Mouse (Mus musculus) lung, adult 18-20 months (tissue): ENCODE data around the gene Tekt1.

ENCODE experiments used
- DNase-seq, 2 experiments: peaks; one replicate each; pipeline ENCODE4 v3.0.0; 2022; ENCODE audit warnings: mixed read lengths in 2 of 2

Gene Tekt1

DNA sequence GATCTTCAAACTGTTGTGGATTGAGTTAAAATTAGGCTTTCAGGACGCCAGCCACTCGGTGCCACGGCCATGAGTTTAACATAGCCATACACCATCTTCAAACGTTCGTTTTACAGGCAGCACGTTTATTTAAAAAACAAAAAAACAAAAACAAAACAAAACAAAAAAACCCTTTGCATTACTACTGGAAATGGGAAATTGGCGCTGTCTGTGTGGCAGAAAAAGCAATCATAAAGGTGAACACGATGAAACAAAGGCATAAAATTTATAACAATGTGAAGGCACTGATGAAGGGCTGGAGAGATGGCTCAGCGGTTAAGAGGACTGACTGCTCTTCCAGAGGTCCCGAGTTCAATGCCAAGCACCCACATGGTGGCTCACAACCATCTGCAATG is at the start of gene Tekt1:
TSS of gene Tekt1 (minus strand) at position 96 of the 395 bp plus-strand sequence.
- no peak for DNase-seq

DNA sequence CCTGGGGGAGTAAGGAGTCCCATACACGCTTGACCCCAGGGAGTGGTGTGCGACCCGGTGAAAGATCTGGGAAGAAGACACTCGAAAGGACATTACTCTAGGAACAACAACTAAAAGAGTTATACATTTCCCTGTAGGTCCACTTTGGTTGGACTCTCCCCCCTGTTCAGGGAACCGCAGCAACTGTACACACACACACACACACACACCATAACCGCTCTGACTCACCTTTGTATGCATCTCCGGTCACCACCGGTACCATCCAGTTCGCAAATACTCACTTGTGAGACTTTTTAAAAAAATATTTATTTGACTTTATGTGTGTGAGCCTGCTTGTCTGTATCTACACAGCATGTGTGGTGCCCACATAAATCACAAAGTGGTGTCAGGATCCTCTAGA is 49.7 kb upstream of the Tekt1 start:
- no peak for DNase-seq

DNA sequence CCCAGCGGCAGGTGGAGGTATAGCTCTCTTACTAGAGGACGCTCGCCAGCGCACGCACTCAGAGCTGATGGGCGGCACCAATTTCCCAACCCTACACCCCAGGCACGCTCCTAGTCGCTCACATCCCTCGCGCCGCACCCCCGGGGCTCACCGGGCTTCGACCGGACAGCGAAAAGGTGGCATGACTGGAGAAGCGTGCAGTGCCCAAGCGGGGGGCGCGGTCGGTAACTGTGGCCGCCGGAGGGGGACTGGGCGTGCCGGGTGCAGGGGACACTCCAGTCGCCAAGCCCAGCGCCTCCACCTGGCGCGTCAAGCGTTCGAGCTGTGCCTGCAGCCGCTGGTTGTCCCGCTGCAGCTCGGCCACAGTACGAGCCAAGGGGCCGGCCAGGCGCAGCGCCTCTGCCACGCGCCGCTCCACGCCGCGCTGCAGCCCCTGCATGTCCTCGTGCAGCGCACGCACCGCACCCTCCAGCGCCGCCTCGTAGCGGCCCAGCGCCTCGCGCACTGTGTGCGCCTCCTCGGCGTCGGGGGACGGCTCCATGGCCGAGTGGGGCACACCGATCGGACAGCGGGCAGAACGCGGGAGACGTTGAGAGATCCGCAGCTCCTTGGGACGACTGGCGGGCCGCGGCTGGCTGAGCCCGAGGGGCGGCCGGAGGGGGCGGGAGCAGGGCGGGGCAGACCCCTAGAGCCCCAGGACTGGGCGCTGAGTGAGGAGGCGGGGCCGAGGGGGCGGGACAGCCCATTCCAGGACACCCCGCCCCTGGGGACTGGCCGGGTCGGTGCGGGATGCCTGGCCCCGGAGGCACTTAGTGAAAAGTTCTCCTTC is 49.1 kb upstream of the Tekt1 start, which contains the start of gene Smtnl2:
TSS of gene Smtnl2 (minus strand) at position 621 of the 829 bp plus-strand sequence.
- DNase-seq, result peak; percentile 90 to 91

DNA sequence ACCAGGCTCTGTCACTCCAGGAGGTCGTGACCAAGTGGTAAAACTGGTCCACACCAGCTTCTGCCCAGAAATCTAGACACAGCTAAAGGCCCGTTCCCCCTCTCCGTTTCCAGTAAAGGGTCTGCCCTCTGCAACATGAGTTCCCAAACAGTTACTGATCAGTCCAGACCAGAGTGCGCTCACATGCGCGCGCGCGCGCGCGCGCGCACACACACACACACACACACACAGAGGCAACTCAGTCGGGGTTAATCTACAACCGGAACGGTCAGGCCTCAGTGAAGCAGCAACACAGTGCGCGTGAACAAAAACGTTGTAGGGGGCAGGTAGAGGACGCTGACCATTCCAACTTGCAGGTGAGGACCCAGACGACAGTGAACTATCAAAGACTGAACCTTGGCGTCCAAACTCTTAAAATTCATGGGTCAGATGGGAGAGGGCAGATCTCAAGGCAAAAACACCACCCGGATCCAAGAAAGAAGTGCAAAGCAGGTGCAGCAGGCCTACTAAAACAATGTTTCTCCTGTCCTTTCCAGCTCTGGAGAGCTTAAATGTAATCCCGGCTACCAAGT is 48.4 kb upstream of the Tekt1 start:
- DNase-seq, result no peak

DNA sequence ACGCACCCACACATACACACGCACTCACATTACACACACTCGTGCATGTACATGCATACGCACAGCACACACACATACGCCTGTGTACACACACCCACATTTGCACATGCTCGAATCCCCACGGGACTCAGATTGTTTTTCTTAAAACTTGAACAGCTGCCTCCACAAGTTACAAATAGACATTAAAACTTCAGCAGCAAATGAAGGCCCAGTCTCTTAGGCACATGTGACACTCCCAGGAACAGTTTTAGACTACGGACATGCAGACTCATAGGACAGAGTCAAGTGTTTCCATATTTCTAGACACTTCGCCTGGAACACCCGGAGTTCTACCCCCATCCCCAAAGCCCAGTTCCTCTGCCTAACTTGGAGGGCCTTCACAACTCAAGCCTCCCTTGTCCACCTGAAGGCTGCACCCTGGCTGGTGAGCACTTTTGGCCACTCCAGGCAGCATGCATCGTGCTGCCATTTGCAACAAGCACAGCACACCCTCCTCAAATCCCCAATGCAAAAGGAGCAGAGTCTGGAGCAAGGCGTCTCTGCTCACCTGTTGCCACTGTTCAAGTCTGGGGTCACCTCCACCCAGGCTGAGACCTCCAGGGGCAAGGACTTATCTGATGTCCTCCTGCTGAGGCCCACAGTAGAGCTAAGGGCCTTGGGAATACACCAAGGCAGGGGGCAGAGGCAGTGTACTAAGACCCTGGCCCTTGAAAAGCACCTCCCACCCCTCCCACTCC is 47.6 kb upstream of the Tekt1 start:
- DNase-seq, result no peak

DNA sequence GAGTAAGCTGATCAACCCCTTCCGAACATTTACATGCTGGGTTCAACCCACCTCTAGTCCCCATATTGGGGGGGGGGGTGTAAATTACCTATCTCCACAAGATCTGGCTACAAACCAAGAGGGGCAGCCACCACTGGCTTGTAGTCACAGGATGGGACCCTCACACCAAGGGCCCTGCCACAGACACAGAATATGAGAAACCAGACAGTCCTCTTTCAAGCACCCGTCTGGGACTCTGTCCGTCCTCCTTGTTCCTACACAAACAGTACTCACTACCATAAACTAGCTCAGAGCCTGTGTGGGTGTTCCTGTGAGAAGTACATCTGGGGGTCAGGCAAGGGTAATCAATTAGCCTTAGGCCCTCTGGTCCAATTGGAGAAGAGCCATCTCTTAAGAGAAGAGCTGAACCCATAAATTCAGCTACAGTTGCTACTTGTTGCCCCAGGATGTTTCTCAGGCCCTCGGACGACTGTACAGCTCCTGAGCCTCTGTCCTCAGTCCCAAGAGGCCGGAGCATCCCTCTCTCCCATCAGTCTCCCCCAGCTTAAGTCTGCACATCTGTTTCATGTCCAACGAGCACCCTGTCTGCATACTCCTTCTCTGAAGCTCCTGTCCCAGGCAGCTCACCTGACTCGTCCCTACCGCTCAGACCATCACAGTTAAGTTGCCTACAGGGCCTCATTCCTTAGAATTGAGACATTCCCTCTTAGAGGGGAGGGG is 46.4 kb upstream of the Tekt1 start:
- DNase-seq, result no peak

DNA sequence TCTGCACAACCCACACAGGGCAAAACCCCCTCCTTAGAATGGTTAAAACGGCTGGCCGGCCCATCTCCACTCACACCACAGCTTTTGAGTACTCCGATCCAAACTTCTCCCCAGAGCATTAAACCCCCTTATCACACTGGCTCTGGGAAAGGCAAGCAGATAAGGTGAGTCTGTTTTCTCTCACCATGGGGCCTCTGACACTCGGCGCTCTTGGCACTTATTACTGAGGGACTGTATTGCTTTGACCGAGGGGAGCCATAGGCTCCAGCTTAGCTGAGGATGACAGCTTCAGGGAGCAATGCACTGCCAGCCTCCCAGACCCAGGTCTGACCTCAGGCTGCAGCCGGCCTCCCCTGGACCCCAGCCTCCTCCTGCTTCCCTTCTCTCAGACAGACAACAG is 45.3 kb upstream of the Tekt1 start:
- no peak for DNase-seq

DNA sequence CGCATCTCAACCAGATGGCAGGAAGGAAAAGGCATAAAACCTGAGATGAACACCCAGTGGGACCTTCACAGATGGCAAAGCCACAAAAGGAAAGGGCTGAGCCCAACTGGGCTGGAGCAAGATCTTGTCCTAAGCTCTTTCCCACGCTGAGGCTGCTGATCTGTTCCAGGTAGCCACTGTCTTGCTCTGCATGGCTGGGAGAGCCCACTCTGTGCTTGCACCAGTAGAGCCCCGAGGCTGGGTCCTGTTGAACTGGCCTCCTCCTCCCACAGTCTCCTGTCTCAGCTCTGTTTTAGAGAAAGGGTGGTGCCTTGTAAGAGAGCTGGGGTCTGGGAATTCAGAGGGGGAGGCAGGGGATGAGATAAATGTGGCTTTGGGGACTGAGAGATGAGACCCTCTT is 44.8 kb upstream of the Tekt1 start:
- DNase-seq, result no peak

DNA sequence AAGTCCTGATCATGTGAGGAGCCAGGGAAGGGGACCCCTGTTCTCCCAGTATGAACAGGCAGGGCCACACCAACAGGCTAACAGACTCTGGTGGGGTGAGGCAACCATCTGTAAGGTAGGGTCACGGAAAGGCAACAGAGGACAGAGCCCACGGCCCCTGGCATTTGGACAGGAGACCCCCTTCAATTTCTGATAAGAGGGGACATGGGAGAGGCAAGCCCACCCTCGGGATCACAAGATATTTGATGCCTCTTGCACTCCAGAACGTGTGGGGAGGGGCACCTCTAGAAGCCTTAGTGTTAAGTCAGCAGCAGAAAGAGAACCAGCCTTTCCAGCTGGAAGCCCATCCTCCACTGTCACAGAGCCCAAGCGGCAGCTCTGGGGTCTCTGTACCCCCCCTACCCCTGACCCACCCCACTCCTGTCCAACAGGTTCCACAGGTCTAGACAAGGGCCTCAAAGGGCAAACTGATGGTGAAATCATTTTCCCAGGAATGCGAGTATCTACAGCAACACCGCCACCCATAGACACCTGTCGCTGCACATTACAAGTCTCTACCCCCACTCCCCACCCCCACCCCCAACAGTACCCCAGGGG is 43.9 kb upstream of the Tekt1 start:
- peak in 1 of 2 experiments; percentile 51 for DNase-seq

DNA sequence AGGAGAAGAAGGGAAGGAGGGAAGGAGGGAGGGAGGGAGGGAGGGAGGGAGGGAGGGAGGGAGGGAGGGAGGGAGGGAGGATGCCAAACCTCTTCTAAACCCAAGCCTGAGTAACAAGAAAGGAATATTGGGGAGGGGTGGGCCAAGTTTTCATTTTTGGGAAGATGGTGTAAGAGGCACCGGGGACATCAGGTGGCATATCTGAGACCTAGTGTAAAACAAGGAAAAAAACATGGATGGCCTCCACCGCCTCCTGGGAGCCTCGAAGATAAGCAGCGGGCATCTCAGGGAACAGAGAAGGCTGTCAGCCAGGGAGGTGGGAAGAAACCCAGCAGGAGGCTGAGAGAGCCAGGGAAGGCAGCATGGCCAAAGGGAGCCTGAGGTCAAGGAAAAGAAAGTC is 43.3 kb upstream of the Tekt1 start:
- DNase-seq, result no peak

DNA sequence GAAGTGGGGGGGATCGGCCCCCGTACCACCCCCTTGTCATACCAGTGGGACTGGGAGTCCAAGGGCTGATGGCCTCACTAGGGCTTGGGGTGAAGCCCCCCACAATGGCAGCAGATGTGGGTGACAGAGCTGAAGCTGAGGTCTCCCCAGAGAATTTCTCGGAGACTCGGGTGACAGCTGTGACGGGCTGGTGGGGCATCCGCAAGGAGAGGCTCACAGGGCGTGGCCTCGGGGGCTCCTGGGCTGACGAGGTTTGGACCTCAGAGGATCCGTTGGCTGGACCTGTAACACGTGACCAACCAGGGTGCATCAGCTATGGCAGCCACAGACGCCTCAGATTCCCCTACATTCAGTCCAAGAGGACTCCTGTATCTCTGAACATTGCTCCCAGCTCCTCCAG is 40.7 kb upstream of the Tekt1 start:
- DNase-seq, result no peak

DNA sequence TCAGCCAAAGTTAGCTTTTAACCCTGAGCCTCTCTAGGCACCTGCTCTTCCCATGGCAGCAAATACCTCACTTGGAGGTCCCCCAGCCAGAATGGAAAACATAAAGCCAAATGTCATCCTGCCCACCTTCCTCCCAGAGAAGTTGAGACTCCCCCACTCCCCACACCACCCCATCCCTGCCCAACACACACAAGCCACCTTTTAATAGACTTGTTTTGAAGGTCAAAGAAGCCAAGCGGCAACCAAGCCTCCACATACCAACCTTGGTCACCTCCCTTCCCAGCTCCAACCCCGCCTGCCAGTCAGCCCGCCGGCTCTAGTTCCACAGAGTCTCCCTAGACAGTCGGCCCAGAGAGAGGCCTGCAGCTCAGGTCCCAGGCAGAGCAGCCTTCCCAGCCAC is 39.8 kb upstream of the Tekt1 start:
- no peak for DNase-seq

DNA sequence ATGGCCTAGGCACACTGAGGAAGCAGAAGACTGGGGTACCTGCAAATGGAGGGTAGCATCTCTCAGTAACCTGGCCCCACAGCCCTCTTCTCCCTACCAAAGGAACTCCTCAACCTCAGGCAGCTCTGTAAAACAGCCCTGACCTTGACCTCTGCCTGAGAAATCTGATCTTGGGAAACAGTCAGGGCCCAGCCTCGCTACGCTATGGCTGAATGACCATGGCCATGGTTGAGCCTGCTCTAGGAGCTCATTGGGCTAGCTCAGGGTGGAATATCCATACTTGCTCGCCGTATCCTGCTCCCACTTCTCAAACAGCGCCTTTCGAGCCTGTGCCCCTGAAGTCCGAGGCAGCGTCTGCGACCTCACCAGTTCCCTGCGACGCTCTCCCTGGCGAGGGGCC is 38.8 kb upstream of the Tekt1 start:
- DNase-seq, result no peak

DNA sequence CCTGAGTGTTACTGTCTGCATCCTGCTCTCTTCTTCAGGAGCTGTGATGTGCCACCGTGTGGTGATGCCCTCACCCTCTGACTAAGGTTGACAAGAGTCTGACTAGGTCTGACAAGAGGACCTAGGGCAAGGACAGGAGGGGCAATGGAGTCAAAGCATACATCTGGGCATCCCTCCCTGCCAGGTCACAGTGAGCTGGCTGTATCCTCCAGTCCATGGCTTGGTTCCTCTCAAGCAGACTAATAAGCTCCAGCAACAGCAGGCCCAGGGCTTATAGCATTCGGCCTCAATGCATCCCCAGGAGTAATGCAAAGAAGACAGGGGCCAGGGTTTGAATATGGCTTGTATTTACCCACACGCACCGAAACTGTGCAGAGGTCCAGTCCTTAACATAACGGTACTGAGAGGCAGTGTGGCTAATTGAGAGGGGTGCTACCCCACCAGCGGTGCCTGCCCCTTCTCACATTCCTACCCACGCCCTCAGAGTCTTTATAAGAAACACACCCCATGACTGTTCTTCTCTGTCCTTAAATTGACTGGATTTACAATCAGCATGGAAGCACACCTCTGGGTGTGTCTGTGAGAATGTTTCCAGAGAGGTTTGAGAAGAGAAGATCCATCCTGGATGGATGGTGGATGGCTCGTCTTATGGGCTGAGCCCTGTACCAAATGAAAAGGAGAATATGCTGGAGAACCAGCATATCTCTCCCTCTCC is 35.7 kb upstream of the Tekt1 start:
- no peak for DNase-seq

DNA sequence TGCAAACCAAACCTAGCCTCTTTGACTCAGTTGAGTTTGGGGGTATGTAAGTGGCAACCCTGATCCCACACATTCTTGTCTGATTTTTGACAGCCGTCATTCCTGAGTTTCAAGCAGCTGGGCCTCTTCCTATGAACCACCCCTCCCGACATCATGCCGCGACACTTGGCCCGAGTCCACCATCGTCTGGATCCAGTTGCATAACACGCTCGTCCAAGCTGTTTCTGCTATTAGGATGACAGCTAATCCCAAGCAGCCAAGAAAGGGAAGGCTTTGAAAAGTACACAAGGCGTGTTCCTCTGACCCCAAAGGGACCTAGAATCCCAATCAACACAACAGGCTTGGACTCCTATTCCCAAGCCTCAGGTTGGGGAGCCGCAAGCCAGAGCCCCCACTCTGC is 34.8 kb upstream of the Tekt1 start:
- DNase-seq, result peak; percentile 78 to 82

DNA sequence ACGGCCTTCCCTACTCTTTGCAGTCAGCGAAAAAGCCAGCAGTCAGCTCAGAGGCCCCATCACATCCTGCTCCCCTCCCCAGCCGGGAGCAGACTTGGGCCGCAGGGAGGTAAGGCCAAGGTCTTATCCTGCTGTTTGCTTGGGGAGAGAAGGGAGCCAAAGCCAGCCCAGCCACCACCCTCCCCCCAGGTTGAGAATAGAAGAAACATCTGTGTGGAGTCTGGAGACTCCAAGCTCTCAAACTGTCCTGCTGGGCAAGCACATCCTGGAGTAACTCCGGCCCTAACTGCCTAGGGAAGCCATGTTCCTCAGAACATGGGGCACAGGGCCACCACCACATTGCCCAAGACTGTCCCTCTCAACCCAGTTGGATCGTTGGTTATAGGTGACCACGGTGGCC is 34.4 kb upstream of the Tekt1 start:
- peak; percentile 44 to 45 for DNase-seq

DNA sequence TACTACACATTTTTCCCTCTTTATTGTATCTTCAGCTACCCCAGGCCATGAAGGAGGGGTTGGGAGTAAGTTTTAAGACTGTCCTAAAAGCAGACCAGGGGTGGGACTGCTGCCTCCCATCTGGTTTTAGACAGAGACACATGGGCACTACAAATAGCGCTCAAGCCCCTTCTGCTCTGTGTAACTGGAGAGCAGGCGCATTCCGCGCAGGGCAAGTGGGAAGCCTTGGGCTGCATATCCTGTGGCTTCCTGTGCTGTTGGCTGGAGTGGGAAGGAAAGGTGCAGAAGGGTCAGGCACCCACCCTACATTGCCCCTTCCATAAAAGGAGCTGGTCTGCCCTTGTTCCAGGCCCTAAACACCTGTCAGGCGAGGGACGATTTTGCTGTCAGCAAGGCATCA is 33.4 kb upstream of the Tekt1 start:
- no peak for DNase-seq

DNA sequence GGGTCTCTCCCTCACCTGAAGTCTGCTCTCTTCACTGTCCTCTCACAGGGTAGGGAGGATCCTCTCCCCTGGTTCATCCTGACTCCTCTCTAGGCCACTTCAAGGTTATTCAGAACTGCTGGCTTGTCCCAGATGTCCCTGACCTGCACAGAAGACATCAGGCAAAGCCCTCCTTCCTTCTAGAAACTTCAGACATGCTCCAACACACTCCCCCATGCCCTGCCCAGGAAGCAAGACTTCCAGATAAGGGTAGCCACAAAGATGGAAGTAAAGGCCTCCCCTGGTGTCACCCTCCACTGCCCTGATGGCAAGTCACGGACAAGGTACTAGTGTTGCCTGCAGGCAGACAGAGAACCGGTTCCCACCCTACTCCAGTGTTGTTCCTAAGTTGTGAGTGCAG is 32.5 kb upstream of the Tekt1 start:
- no peak for DNase-seq

DNA sequence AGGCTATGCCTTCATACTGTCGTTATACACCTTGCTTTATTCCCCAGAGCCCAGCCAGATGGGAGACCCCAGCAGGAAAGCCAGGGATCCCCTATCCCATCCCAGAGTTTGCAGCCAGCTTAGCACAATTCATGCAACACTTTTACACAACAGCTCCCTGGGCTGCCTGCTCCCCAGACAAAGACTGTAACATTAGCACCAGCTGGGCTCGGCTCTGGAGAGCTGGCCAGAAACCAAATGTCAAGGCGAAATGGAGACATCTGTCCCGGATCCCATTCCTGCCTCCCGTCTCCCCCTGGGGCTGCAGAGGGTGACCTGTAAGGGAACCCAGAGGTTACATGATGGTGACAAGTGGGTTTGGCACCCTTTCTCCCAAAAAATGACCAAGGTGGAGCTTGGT is 31.4 kb upstream of the Tekt1 start:
- DNase-seq, result peak in 1 of 2 experiments; percentile 53

DNA sequence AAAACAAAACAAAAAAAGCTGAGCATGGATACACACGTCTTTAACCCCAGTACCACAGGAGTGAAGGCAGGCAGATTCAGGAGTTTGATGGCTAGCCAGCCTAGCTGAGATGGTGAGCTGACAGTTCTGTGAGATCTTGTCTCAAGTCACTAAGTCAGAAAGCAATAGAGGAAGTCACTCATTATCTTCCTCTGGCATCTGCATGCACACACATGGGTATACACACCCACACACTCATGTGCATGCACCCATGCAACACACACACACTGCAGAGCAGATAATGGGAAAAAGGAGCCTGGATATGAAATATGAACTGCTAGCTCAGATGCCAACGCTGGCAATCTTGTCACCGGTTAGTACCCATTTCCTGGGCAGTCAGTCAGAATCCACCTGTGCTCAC is 31.0 kb upstream of the Tekt1 start:
- DNase-seq, result no peak

DNA sequence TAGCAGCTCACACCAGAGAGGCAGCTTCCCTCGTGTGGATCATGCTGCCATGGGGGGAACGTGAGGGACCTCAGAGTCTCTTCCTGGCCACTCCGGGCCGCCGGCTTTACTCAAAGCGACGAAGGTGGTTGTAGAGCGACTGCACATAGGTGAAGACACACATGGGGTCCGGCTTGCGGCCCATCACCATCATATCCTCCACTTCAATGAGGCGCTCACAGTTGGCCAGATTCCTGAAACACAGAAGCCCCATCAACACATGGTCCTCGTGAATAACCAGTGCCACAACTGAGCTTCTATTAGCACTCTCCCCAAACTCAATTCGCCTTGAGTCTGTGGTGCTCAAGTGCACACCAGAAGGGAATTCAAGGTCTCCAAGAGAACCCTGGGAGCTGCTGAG is 28.9 kb upstream of the Tekt1 start:
- DNase-seq, result no peak
